Mouse (Mus musculus) activated CD4-positive, CD25-positive, alpha-beta regulatory T cell, adult 9 weeks (primary cell): ENCODE data around the gene Zbtb18. TPM values are rescaled to one million over a fixed set of nuclear protein-coding genes. Genes with fewer than 3 reads are reported as not detected.

Experiments
- polyA plus RNA-seq: library from polyadenylated mRNA; unstranded; fragments of 100-300 nt; shearing (Covaris generic); gene quantifications from one replicate; pipeline ENCODE4 v1.2.1, GENCODE M21; 2017

The Zbtb18 gene
- 4.1 TPM for polyA plus RNA-seq

DNA sequence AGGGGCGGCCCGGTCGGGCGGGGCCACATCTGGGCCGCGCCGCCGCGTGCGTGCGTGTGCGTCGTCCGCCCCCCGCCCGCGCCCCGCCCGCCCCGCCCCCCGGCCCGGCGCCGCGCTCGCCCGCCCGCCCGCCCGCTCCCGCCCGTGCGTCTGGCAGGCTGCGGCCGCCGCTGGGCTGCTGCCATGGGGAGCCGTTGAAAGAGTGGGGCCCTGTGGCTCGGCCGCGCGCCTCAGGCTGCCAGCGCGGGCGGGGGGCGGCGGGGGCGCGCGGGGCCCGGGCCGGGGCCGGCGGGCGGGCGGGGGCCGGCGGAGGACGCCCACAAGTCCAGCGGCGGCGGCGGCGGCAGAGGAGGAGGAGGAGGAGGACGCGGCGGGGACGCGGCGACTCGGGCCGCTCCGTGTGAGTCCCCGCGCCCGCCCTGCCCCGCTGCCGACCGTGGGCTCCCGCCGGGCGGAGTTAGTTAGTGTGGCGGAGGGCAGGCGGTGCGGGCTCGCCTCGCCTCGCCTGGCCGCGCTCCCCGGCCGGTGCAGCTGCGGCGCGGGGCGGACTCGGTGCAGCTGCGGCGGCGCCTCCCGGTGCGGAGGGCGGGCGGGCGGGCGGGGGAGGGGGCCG, at the start of gene Zbtb18:
TSS of gene Zbtb18 (plus strand) at position 156 of the 613 bp plus-strand sequence.

Other genes starting within 250 kb of the Zbtb18 start
- gene Akt3, start 184.1 kb upstream of the Zbtb18 start, polyA plus RNA-seq = 6.7 TPM